Mouse (Mus musculus) heart, embryonic 12.5 days (tissue): ENCODE measurements around the gene Susd1. TPM values are rescaled to one million over a fixed set of nuclear protein-coding genes. Genes with fewer than 3 reads are reported as not detected.

Experiments used
- ATAC-seq: fragments of 200-750 bp; cut with Nextera tagmentation; 2 replicates; pipeline ENCODE4 v1.8.0; 2017; ENCODE audit warnings: moderate TSS enrichment, moderate library complexity; ENCODE audit not compliant: insufficient number of reproducible peaks, low FRiP score
- H3K27ac ChIP-seq: fragments of 300-500 bp; sonication (generic); 2 replicates; pipeline ENCODE4 v1.5.1; 2016; ENCODE audit warnings: mild to moderate bottlenecking, moderate library complexity; ENCODE audit not compliant: poor library complexity, severe bottlenecking
- H3K27me3 ChIP-seq: fragments of 300-500 bp; sonication (generic); replicated peaks from 2 replicates; pipeline ENCODE4 v1.6.1; 2016; ENCODE audit warnings: mild to moderate bottlenecking, moderate library complexity
- H3K36me3 ChIP-seq: fragments of 300-500 bp; sonication (generic); 2 replicates; pipeline ENCODE4 v1.6.1; 2016; ENCODE audit warnings: mild to moderate bottlenecking, moderate library complexity
- H3K4me1 ChIP-seq: fragments of 300-500 bp; sonication (generic); replicated peaks from 2 replicates; pipeline ENCODE4 v1.6.1; 2016; ENCODE audit warnings: mild to moderate bottlenecking
- H3K4me2 ChIP-seq: fragments of 300-500 bp; sonication (generic); 2 replicates; pipeline ENCODE4 v1.6.1; 2016; ENCODE audit warnings: mild to moderate bottlenecking, moderate library complexity
- H3K4me3 ChIP-seq: fragments of 300-500 bp; sonication (generic); 2 replicates; pipeline ENCODE4 v1.5.1; 2016; ENCODE audit warnings: mild to moderate bottlenecking
- H3K9ac ChIP-seq: fragments of 300-500 bp; sonication (generic); 2 replicates; pipeline ENCODE4 v1.6.1; 2016; ENCODE audit warnings: mild to moderate bottlenecking, moderate library complexity
- H3K9me3 ChIP-seq: fragments of 300-500 bp; sonication (generic); replicated peaks from 2 replicates; pipeline ENCODE4 v1.6.1; 2016; ENCODE audit warnings: mild to moderate bottlenecking, moderate library complexity
- WGBS: fragments of 180-500 bp; shearing (Covaris S2); methylation state at CpG from one replicate; pipeline ENCODE4 v1.1.7; 2016; 5-methylcytosine and 5-hydroxymethylcytosine counted together
- polyA plus RNA-seq: library from polyadenylated mRNA; unstranded; fragments of >200 nt; fragmentation: Nextera tagmentation; extraction: Ambion mirVana; gene quantifications from 2 replicates; pipeline ENCODE4 v1.2.1, GENCODE M21; 2016

Susd1 gene
- polyA plus RNA-seq, 1 experiment from 2014 or later = 10.0 TPM

DNA sequence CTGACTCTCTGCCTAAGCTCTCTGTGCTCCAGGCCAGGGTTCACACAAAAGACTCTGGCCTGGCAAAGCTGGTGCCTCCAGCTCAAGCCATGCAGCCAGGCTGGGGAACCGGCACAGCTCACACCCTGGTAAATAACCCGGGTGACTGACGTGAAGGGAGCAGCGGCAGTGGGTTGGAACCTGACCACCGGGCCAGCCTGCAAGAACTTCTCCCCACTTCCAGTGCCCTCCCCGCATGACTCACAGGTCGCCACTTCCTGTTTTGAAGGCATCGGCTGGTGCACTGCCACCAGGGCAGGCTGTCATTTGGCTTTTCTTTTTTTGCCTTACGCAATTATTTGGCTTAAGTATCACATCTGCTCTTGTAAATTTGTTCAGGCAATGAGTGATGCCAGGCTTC lies 106.8 kb downstream of the Susd1 start:
- H3K9ac ChIP-seq = no peak overlapping the region
- peak overlapping the region; percentile 67 for H3K27ac ChIP-seq
- 55% methylated on average over 9 of the region's 9 CpGs for WGBS
- no peak overlapping the region for H3K4me2 ChIP-seq
- H3K4me3 ChIP-seq = no peak overlapping the region
- H3K4me1 ChIP-seq = peaks cover 34% of the 10 kb centered on the region
- 0 out of 2 replicates have a peak, but pooled peaks have one; percentile 38 for ATAC-seq
- H3K36me3 ChIP-seq = peaks cover 11% of the 10 kb centered on the region; the same call in 1 of the 2 replicates
- H3K9me3 ChIP-seq = no peaks in the 10 kb centered on the region
- H3K27me3 ChIP-seq = no peaks in the 10 kb centered on the region

- Histone ChIP-seq H3K4me1 (peaks cover 28% of the 10 kb centered on the region), H3K9ac (no peak overlapping the region), H3K36me3 (peaks cover 11% of the 10 kb centered on the region; the same call in 1 of the 2 replicates), H3K4me2 (no peak overlapping the region), H3K27me3 (no peaks in the 10 kb centered on the region), H3K9me3 (no peaks in the 10 kb centered on the region), H3K4me3 (no peak overlapping the region), H3K27ac (peak overlapping the region; percentile 67)
- WGBS = 40% methylated on average over 10 of the region's 10 CpGs
- ATAC-seq = no peak
These were observed 107.3 kb downstream of the Susd1 start for GRCm38 (mm10) chr4:59330961-59331604.

- no peak overlapping the region for H3K4me2 ChIP-seq
- no peak overlapping the region for H3K9ac ChIP-seq
- no peaks in the 10 kb centered on the region for H3K9me3 ChIP-seq
- H3K4me1 ChIP-seq = peaks cover 21% of the 10 kb centered on the region
- peak; percentile 49; the same call in 1 of the 2 replicates for ATAC-seq
- WGBS = 70% methylated on average over 19 of the region's 19 CpGs
- peaks cover 11% of the 10 kb centered on the region; the same call in 1 of the 2 replicates for H3K36me3 ChIP-seq
- H3K4me3 ChIP-seq = no peak overlapping the region
- H3K27ac ChIP-seq = peak overlapping the region; percentile 57
- no peaks in the 10 kb centered on the region for H3K27me3 ChIP-seq
These were observed 108.8 kb downstream of the Susd1 start for GRCm38 (mm10) chr4:59329461-59330304.

DNA sequence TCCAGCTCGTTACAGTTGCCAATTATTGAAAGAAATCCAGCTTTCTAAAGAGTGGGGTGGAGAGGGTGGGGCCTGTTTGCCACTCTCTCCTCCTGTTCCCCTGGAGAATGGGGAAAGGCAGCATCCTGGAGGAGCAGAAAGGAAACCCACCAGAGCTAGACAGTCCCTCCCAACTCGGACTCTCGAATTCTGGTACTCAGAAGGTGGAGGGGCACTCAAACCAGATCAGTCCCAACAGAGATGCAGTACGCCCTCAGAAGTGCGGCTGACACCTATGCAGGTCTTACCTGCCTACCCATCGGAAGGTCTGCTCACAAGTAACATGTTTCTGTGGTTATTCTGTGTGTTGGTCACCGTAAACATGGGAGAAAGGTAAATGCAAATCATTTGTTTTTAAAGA lies 109.6 kb downstream of the Susd1 start:
- 93% methylated on average over 7 of the region's 7 CpGs for WGBS
- H3K4me2 ChIP-seq = no peak overlapping the region
- no peaks in the 10 kb centered on the region for H3K27me3 ChIP-seq
- H3K9me3 ChIP-seq = no peaks in the 10 kb centered on the region
- no peak for ATAC-seq
- no peak overlapping the region for H3K9ac ChIP-seq
- H3K4me1 ChIP-seq = peaks cover 27% of the 10 kb centered on the region
- H3K27ac ChIP-seq = peak overlapping the region; percentile 11; the same call in 1 of the 2 replicates
- H3K4me3 ChIP-seq = no peak overlapping the region
- H3K36me3 ChIP-seq = peaks cover 11% of the 10 kb centered on the region; the same call in 1 of the 2 replicates

- H3K9ac ChIP-seq = no peak overlapping the region
- 96% methylated on average over 5 of the region's 5 CpGs for WGBS
- no peak for ATAC-seq
These were observed 110.4 kb downstream of the Susd1 start for GRCm38 (mm10) chr4:59327986-59328385.

GRCm38 (mm10) chr4:59326031-59326760 lies 112.2 kb downstream of the Susd1 start:
- H3K9me3 ChIP-seq = no peaks in the 10 kb centered on the region
- peaks cover 29% of the 10 kb centered on the region for H3K4me1 ChIP-seq
- H3K36me3 ChIP-seq = peaks cover 13% of the 10 kb centered on the region; the same call in 1 of the 2 replicates
- no peak overlapping the region for H3K27ac ChIP-seq
- WGBS = 76% methylated on average over 6 of the region's 6 CpGs
- H3K4me3 ChIP-seq = no peak overlapping the region
- no peak overlapping the region for H3K9ac ChIP-seq
- ATAC-seq = no peak
- no peaks in the 10 kb centered on the region for H3K27me3 ChIP-seq
- H3K4me2 ChIP-seq = no peak overlapping the region

More at GRCm38 (mm10) chr4:59327986-59328385, 110.4 kb downstream of the Susd1 start:
- H3K9me3 ChIP-seq = no peaks in the 10 kb centered on the region
- H3K27me3 ChIP-seq = no peaks in the 10 kb centered on the region
- peaks cover 34% of the 10 kb centered on the region for H3K4me1 ChIP-seq
- peaks cover 11% of the 10 kb centered on the region; the same call in 1 of the 2 replicates for H3K36me3 ChIP-seq
- no peak overlapping the region for H3K4me3 ChIP-seq
- no peak overlapping the region for H3K27ac ChIP-seq
- no peak overlapping the region for H3K4me2 ChIP-seq

GRCm38 (mm10) chr4:59324317-59324716 lies 114.1 kb downstream of the Susd1 start:
- no peak overlapping the region for H3K4me2 ChIP-seq
- H3K4me1 ChIP-seq = peaks cover 20% of the 10 kb centered on the region
- no peaks in the 10 kb centered on the region for H3K9me3 ChIP-seq
- no peaks in the 10 kb centered on the region for H3K27me3 ChIP-seq
- ATAC-seq = no peak
- no peak overlapping the region for H3K9ac ChIP-seq
- H3K4me3 ChIP-seq = no peak overlapping the region
- no peak overlapping the region for H3K27ac ChIP-seq
- peaks cover 13% of the 10 kb centered on the region; the same call in 1 of the 2 replicates for H3K36me3 ChIP-seq
- whole genome bisulfite sequencing = 69% methylated on average over 5 of the region's 5 CpGs

DNA sequence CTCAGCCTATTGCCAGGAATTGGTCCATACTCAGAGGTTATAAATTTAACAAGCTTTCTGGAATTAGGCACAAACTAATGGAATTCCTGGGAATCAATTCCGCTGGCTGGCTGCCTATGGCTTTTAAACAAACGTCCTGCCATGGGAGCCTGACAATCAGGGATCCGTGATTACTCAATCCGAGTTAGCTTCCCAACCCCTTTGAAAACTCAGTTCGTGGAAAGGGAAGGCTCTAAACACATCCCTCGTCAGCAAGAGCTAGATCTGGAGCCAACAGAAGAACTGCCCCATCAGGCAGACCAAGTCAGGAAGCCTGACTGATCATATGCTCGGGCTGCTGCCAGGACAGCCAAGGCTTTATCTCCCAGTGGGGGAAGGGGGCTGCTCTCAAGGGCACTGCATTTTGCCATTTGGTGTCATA lies 115.2 kb downstream of the Susd1 start:
- Histone ChIP-seq H3K4me1 (peaks cover 30% of the 10 kb centered on the region), H3K4me2 (no peak overlapping the region), H3K9me3 (no peaks in the 10 kb centered on the region), H3K4me3 (no peak overlapping the region), H3K27ac (peak overlapping the region; percentile 27; the same call in 1 of the 2 replicates), H3K9ac (no peak overlapping the region), H3K36me3 (0 out of 2 replicates have a peak, but pooled peaks cover 8% of the 10 kb centered on the region), H3K27me3 (no peaks in the 10 kb centered on the region)
- ATAC-seq = peak; percentile 41; the same call in 1 of the 2 replicates
- 31% methylated on average over 7 of the region's 7 CpGs for WGBS

GRCm38 (mm10) chr4:59322733-59323132 lies 115.7 kb downstream of the Susd1 start:
- no peak for ATAC-seq

DNA sequence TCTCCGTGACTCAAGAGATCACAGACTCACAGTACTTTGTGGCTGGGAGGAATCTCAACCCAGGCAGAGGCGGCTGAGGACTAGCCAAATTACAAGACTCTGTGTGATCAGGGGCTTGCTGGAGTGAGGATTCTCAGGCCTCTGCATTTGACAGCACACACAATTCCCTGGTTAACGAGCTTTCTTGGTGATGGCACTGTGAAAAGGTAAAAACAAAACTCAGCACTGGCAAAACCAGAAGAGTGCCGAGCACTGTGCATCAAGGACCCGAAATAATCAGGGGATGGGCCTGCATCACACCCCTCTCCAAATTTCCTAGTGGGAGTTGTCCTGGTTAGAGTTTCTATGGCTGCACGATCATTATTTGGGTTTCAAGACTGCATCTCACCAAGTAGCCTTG lies 116.4 kb downstream of the Susd1 start:
- Histone ChIP-seq H3K27me3 (no peaks in the 10 kb centered on the region), H3K4me3 (no peak overlapping the region), H3K27ac (no peak overlapping the region), H3K4me1 (peaks cover 31% of the 10 kb centered on the region), H3K9ac (no peak overlapping the region), H3K9me3 (no peaks in the 10 kb centered on the region), H3K36me3 (0 out of 2 replicates have a peak, but pooled peaks cover 5% of the 10 kb centered on the region), H3K4me2 (no peak overlapping the region)
- 86% methylated on average over 6 of the region's 6 CpGs for WGBS
- no peak for ATAC-seq

More at GRCm38 (mm10) chr4:59322733-59323132, 115.7 kb downstream of the Susd1 start:
- Histone ChIP-seq H3K27me3 (no peaks in the 10 kb centered on the region), H3K4me3 (no peak overlapping the region), H3K4me1 (peaks cover 31% of the 10 kb centered on the region), H3K36me3 (0 out of 2 replicates have a peak, but pooled peaks cover 8% of the 10 kb centered on the region), H3K9me3 (no peaks in the 10 kb centered on the region), H3K9ac (no peak overlapping the region), H3K27ac (0 out of 2 replicates have a peak overlapping the region, but pooled peaks have one; percentile 27), H3K4me2 (no peak overlapping the region)
- WGBS = 68% methylated on average over 3 of the region's 3 CpGs
